Mouse (Mus musculus) intestine, embryonic 16.5 days (tissue): ENCODE results near the gene Lcat. TPM values are rescaled to one million over a fixed set of nuclear protein-coding genes. Genes with fewer than 3 reads are reported as not detected.

ENCODE experiments used
- ATAC-seq: fragments of 200-750 bp; cut with Nextera tagmentation; 2 replicates; pipeline ENCODE4 v1.8.0; 2017; ENCODE audit warnings: moderate TSS enrichment, moderate library complexity
- H3K27ac ChIP-seq: fragments of 300-500 bp; sonication (generic); 2 replicates; pipeline ENCODE4 v1.5.1; 2014; ENCODE audit warnings: mild to moderate bottlenecking, low read length
- H3K27me3 ChIP-seq: fragments of 300-500 bp; sonication (generic); replicated peaks from 2 replicates; pipeline ENCODE4 v1.6.1; 2014; ENCODE audit warnings: low read length, control low read depth, mixed read lengths; ENCODE audit not compliant: control insufficient read depth, insufficient read depth
- H3K36me3 ChIP-seq: fragments of 300-500 bp; sonication (generic); 2 replicates; pipeline ENCODE4 v1.6.1; 2014; ENCODE audit warnings: low read length, control low read depth; ENCODE audit not compliant: control insufficient read depth, insufficient read depth
- H3K4me1 ChIP-seq: fragments of 300-500 bp; sonication (generic); 2 replicates; pipeline ENCODE4 v1.6.1; 2014; ENCODE audit warnings: low read length, control low read depth, mixed read lengths; ENCODE audit not compliant: control insufficient read depth, insufficient read depth
- H3K4me2 ChIP-seq: fragments of 300-500 bp; sonication (generic); 2 replicates; pipeline ENCODE4 v1.6.1; 2014; ENCODE audit warnings: low read depth, low read length, control low read depth
- H3K4me3 ChIP-seq: fragments of 300-500 bp; sonication (generic); 2 replicates; pipeline ENCODE4 v1.5.1; 2014; ENCODE audit warnings: mild to moderate bottlenecking, low read length
- H3K9ac ChIP-seq: fragments of 300-500 bp; sonication (generic); 2 replicates; pipeline ENCODE4 v1.6.1; 2014; ENCODE audit warnings: low read depth, low read length
- H3K9me3 ChIP-seq: fragments of 300-500 bp; sonication (generic); 2 replicates; pipeline ENCODE4 v1.6.1; 2016; ENCODE audit warnings: low read length, control low read depth; ENCODE audit not compliant: control insufficient read depth
- WGBS: fragments of 180-500 bp; shearing (Covaris S2); extraction: QIAGEN DNeasy Blood & Tissue Kit; methylation state at CpG from one replicate; pipeline ENCODE4 v1.1.7; 2014; 5-methylcytosine and 5-hydroxymethylcytosine counted together
- polyA plus RNA-seq: library from polyadenylated mRNA; unstranded; fragments of >200 nt; fragmentation: Nextera tagmentation; extraction: Ambion mirVana; gene quantifications from 2 replicates; pipeline ENCODE4 v1.2.1, GENCODE M21; 2015

Gene Lcat
- polyA plus RNA-seq, 1 experiment from 2014 or later: 2.8 TPM

- peak; percentile 13; the same call in 1 of the 2 replicates for ATAC-seq
- Histone ChIP-seq H3K4me1 (peaks cover 9% of the 10 kb centered on the region), H3K36me3 (no peaks in the 10 kb centered on the region), H3K27ac (peak overlapping the region; percentile 89), H3K4me3 (peak overlapping the region; percentile 96), H3K27me3 (no peaks in the 10 kb centered on the region), H3K4me2 (peak overlapping the region; percentile 82), H3K9ac (peak overlapping the region; percentile 99), H3K9me3 (no peaks in the 10 kb centered on the region)
- 30% methylated on average over 16 of the region's 16 CpGs for WGBS
Measured at GRCm38 (mm10) chr8:105900941-105901616, 42.1 kb downstream of the Lcat start.

DNA sequence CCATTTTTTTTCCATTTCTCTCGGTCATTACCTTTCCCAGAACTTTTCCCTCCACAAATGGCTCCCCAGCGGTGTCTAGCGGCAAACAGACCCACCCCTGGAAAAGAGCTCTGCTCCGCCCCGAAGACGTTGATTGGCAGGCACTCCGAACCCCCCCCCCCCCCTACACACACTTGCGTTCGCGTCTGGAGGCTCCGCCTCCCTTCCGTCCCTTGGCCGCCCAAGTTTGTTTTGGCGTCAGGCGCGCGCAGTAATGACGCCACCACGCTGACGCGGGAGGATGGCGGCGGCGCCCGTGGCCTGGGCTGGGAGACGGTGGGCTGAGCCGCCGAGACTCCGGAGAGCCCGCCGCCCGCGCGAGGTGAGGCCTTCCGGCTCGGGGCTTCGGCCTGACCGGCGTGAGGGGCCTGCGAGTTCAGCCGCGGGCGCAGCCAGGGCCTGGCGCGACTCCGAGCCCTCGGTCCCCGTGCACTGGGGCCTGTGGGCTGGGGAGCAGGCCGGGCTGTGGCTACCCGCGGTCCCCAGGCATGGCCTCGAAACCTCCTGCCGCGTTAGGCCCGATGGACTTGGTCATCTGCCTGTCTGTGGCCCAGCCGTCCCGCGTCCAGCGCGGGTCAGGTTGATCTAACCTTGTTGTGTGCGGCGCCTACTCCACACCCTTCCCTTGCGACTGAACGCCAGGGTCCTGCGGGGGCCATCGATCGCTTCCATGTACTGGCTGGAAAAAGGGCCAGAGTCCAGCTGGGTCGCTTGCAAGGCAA lies 42.8 kb downstream of the Lcat start, which contains the start of gene Pskh1:
Gene Pskh1 (plus strand): TSS at position 262 of the 761 bp plus-strand sequence.
- Histone ChIP-seq H3K9me3 (no peaks in the 10 kb centered on the region), H3K36me3 (no peaks in the 10 kb centered on the region), H3K9ac (peak within 1 kb of the TSS; percentile 99), H3K27ac (peak within 1 kb of the TSS; percentile 89), H3K4me1 (peaks cover 9% of the 10 kb centered on the region), H3K27me3 (no peaks in the 10 kb centered on the region), H3K4me3 (peak within 1 kb of the TSS; percentile 96), H3K4me2 (peak within 1 kb of the TSS; percentile 82)
- peak; percentile 94 for ATAC-seq
- WGBS: under 1% methylated on average over 68 of the region's 68 CpGs

GRCm38 (mm10) chr8:105897801-105898480 lies 45.2 kb downstream of the Lcat start:
- Histone ChIP-seq H3K9ac (no peak overlapping the region), H3K27me3 (no peaks in the 10 kb centered on the region), H3K4me3 (no peak overlapping the region), H3K4me1 (peaks cover 9% of the 10 kb centered on the region), H3K9me3 (no peaks in the 10 kb centered on the region), H3K4me2 (no peak overlapping the region), H3K27ac (no peak overlapping the region), H3K36me3 (no peaks in the 10 kb centered on the region)
- WGBS: 77% methylated on average over 9 of the region's 9 CpGs
- ATAC-seq: no peak

- no peak within 1 kb of the TSS for H3K27ac ChIP-seq
- peak within 1 kb of the TSS; percentile 9; the same call in 1 of the 2 replicates for H3K9ac ChIP-seq
- no peaks in the 10 kb centered on the region for H3K27me3 ChIP-seq
- 0 out of 2 replicates have a peak within 1 kb of the TSS, but pooled peaks have one; percentile 10 for H3K4me2 ChIP-seq
- H3K4me3 ChIP-seq: no peak within 1 kb of the TSS
- peaks cover 17% of the 10 kb centered on the region for H3K36me3 ChIP-seq
- peak; percentile 83 for ATAC-seq
- no peaks in the 10 kb centered on the region for H3K9me3 ChIP-seq
- 11% methylated on average over 11 of the region's 11 CpGs for WGBS
- H3K4me1 ChIP-seq: no peaks in the 10 kb centered on the region
Measured at GRCm38 (mm10) chr8:105893339-105893738, 49.8 kb downstream of the Lcat start, which contains the start of gene Nrn1l. TSS of gene Nrn1l (plus strand) at chr8:105893567.

GRCm38 (mm10) chr8:105892432-105892831 lies 50.8 kb downstream of the Lcat start:
- Histone ChIP-seq H3K4me1 (no peaks in the 10 kb centered on the region), H3K4me2 (no peak overlapping the region), H3K9ac (no peak overlapping the region), H3K36me3 (peaks cover 26% of the 10 kb centered on the region), H3K4me3 (no peak overlapping the region), H3K9me3 (no peaks in the 10 kb centered on the region), H3K27me3 (no peaks in the 10 kb centered on the region), H3K27ac (no peak overlapping the region)
- ATAC-seq: no peak
- 82% methylated on average over 6 of the region's 6 CpGs for WGBS

GRCm38 (mm10) chr8:105890870-105891269 lies 52.3 kb downstream of the Lcat start:
- WGBS: 92% methylated on average over 6 of the region's 6 CpGs
- H3K27me3 ChIP-seq: no peaks in the 10 kb centered on the region
- H3K9me3 ChIP-seq: no peaks in the 10 kb centered on the region
- no peak overlapping the region for H3K4me3 ChIP-seq
- no peak overlapping the region for H3K4me2 ChIP-seq
- H3K4me1 ChIP-seq: no peaks in the 10 kb centered on the region
- H3K27ac ChIP-seq: no peak overlapping the region
- ATAC-seq: no peak
- H3K9ac ChIP-seq: no peak overlapping the region
- peaks cover 37% of the 10 kb centered on the region for H3K36me3 ChIP-seq

DNA sequence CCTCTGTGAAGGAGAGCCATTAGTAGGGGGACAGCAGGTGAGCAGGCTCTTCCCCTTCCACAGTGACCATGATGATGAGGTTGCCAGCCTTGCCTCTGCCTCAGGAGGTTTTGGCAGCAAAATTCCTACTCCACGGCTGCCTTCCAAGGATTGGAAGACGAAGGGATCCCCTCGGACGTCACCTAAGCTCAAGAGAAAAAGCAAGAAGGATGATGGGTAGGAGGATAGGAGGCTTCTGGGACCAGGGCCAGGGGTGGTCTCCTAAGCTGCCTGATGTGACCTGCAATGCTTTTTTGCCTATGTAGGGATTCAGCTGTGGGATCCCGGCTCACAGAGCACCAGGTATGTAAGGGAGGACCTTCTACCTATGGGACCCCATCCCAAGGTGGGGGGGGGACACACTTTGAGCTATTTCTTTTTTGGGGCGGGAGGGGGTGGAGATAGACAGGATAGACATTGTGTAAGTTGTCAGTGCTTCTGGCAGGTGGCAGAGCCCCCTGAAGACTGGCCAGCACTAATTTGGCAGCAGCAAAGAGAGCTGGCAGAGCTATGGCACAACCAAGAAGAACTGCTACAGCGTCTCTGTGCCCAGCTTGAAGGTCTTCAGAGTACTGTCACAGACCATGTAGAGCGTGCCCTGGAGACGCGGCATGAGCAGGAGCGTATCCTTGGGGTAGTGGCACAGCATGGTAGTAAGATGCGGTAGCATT lies 53.3 kb downstream of the Lcat start:
- WGBS: 92% methylated on average over 12 of the region's 12 CpGs

More for the DNA sequence above, 53.3 kb downstream of the Lcat start:
- Histone ChIP-seq H3K4me3 (no peak overlapping the region), H3K9me3 (no peaks in the 10 kb centered on the region), H3K36me3 (peaks cover 42% of the 10 kb centered on the region), H3K27ac (no peak overlapping the region), H3K4me1 (no peaks in the 10 kb centered on the region), H3K9ac (no peak overlapping the region), H3K27me3 (no peaks in the 10 kb centered on the region), H3K4me2 (no peak overlapping the region)
- ATAC-seq: no peak
